Mouse (Mus musculus) erythroblast, embryonic 14.5 days (primary cell): ENCODE results near the gene Rfxap. TPM values are rescaled to one million over a fixed set of nuclear protein-coding genes. Genes with fewer than 3 reads are reported as not detected.
"Not testable (repeated sequence)": the region's sequence is repeated elsewhere in the genome, so short reads cannot be mapped to it uniquely, and the experiment has no call there.

Experiments
- H3K27me3 ChIP-seq: 2 replicates; pipeline ENCODE4 v1.6.1; 2012; ENCODE audit warnings: inconsistent platforms; ENCODE audit not compliant: control insufficient read depth
- H3K36me3 ChIP-seq: 2 replicates; pipeline ENCODE4 v1.6.1; 2012; ENCODE audit warnings: mild to moderate bottlenecking, inconsistent platforms; ENCODE audit not compliant: control insufficient read depth
- H3K4me1 ChIP-seq: 2 replicates; pipeline ENCODE4 v1.6.1; 2012; ENCODE audit warnings: inconsistent platforms; ENCODE audit not compliant: control insufficient read depth
- H3K4me3 ChIP-seq: replicated peaks from 2 replicates; pipeline ENCODE3; 2012; ENCODE audit warnings: moderate library complexity, mild to moderate bottlenecking, inconsistent platforms
- H3K9me3 ChIP-seq: 2 replicates; pipeline ENCODE4 v1.6.1; 2012; ENCODE audit warnings: low read length, inconsistent platforms, mixed read lengths; ENCODE audit not compliant: control insufficient read depth
- GATA1 ChIP-seq: IDR thresholded peaks from 2 replicates; pipeline ENCODE4 v1.6.1; 2012; ENCODE audit warnings: low read length, inconsistent platforms, mixed read lengths
- TAL1 ChIP-seq: IDR thresholded peaks from 3 replicates; pipeline ENCODE4 v1.6.1; 2012; ENCODE audit warnings: low read length, inconsistent platforms, mixed read lengths
- polyA plus RNA-seq: library from polyadenylated mRNA; stranded (reverse); fragments of >175 nt; gene quantifications from 2 replicates; pipeline ENCODE4 v1.2.3, GENCODE M21; 2012

The Rfxap gene
- polyA plus RNA-seq, 1 experiment, result 6.6 TPM

- no peak overlapping the region for H3K4me3 ChIP-seq
- TF ChIP-seq TAL1, result no peak
- no peak for TF ChIP-seq GATA1
- H3K4me1 ChIP-seq, result no peaks in the 10 kb centered on the region
- peaks cover 10% of the 10 kb centered on the region for H3K9me3 ChIP-seq
- H3K27me3 ChIP-seq, result no peaks in the 10 kb centered on the region
- H3K36me3 ChIP-seq, result no peaks in the 10 kb centered on the region
These were observed 34.0 kb downstream of the Rfxap start for GRCm38 (mm10) chr3:54773613-54774012.

GRCm38 (mm10) chr3:54769349-54770275 lies 38.0 kb downstream of the Rfxap start:
- no peak overlapping the region for H3K4me3 ChIP-seq
- no peaks in the 10 kb centered on the region for H3K36me3 ChIP-seq
- H3K27me3 ChIP-seq, result no peaks in the 10 kb centered on the region
- no peaks in the 10 kb centered on the region for H3K4me1 ChIP-seq
- TF ChIP-seq TAL1, result no peak
- TF ChIP-seq GATA1, result no peak
- peaks cover 15% of the 10 kb centered on the region for H3K9me3 ChIP-seq

GRCm38 (mm10) chr3:54768592-54768991 lies 39.0 kb downstream of the Rfxap start:
- Histone ChIP-seq H3K36me3 (no peaks in the 10 kb centered on the region), H3K9me3 (peaks cover 17% of the 10 kb centered on the region), H3K4me3 (no peak overlapping the region), H3K27me3 (no peaks in the 10 kb centered on the region), H3K4me1 (no peaks in the 10 kb centered on the region)
- no peak for TF ChIP-seq GATA1
- no peak for TF ChIP-seq TAL1

GRCm38 (mm10) chr3:54766811-54767210 lies 40.8 kb downstream of the Rfxap start:
- Histone ChIP-seq H3K4me1 (no peaks in the 10 kb centered on the region), H3K4me3 (no peak overlapping the region), H3K27me3 (no peaks in the 10 kb centered on the region), H3K9me3 (peaks cover 12% of the 10 kb centered on the region), H3K36me3 (no peaks in the 10 kb centered on the region)
- no peak for TF ChIP-seq GATA1
- TF ChIP-seq TAL1, result no peak

GRCm38 (mm10) chr3:54766034-54766433 lies 41.6 kb downstream of the Rfxap start:
- no peaks in the 10 kb centered on the region for H3K27me3 ChIP-seq
- peaks cover 12% of the 10 kb centered on the region for H3K9me3 ChIP-seq
- TF ChIP-seq TAL1, result no peak
- no peak for TF ChIP-seq GATA1
- no peaks in the 10 kb centered on the region for H3K4me1 ChIP-seq
- H3K4me3 ChIP-seq, result no peak overlapping the region
- no peaks in the 10 kb centered on the region for H3K36me3 ChIP-seq

GRCm38 (mm10) chr3:54765521-54765920 lies 42.1 kb downstream of the Rfxap start:
- not testable (repeated sequence) for H3K36me3 ChIP-seq, H3K27me3 ChIP-seq, H3K4me3 ChIP-seq, H3K4me1 ChIP-seq
- H3K9me3 ChIP-seq, result peaks cover 12% of the 10 kb centered on the region

GRCm38 (mm10) chr3:54764418-54764817 lies 43.2 kb downstream of the Rfxap start:
- no peak for TF ChIP-seq TAL1
- TF ChIP-seq GATA1, result no peak
- Histone ChIP-seq H3K36me3 (no peaks in the 10 kb centered on the region), H3K4me1 (no peaks in the 10 kb centered on the region), H3K9me3 (peaks cover 12% of the 10 kb centered on the region), H3K27me3 (no peaks in the 10 kb centered on the region), H3K4me3 (no peak overlapping the region)

- Histone ChIP-seq H3K9me3 (peaks cover 10% of the 10 kb centered on the region), H3K4me1 (no peaks in the 10 kb centered on the region), H3K36me3 (no peaks in the 10 kb centered on the region), H3K4me3 (no peak overlapping the region), H3K27me3 (peaks cover 11% of the 10 kb centered on the region)
- TF ChIP-seq GATA1 (no peak), TAL1 (no peak)
These were observed 46.3 kb downstream of the Rfxap start for GRCm38 (mm10) chr3:54761258-54761657.

GRCm38 (mm10) chr3:54760321-54761115 lies 47.1 kb downstream of the Rfxap start:
- Histone ChIP-seq H3K4me1 (no peaks in the 10 kb centered on the region), H3K4me3 (no peak overlapping the region), H3K36me3 (no peaks in the 10 kb centered on the region), H3K27me3 (peaks cover 18% of the 10 kb centered on the region), H3K9me3 (peaks cover 8% of the 10 kb centered on the region)
- TF ChIP-seq GATA1, result no peak
